Mouse (Mus musculus) E14TG2a.4 (cell line): ENCODE results near the gene BC048562.

Source experiments
- H3K27me3 ChIP-seq: 2 replicates; pipeline ENCODE4 v1.6.1; 2014; ENCODE audit warnings: low read length, control low read depth; ENCODE audit not compliant: insufficient read depth
- H3K36me3 ChIP-seq: 2 replicates; pipeline ENCODE4 v1.6.1; 2014; ENCODE audit warnings: low read length, control low read depth; ENCODE audit not compliant: insufficient read depth
- H3K4me1 ChIP-seq: replicated peaks from 2 replicates; pipeline ENCODE4 v1.6.1; 2014; ENCODE audit warnings: low read depth, low read length, control low read depth
- H3K4me3 ChIP-seq: replicated peaks from 2 replicates; pipeline ENCODE4 v1.5.1; 2014; ENCODE audit warnings: mild to moderate bottlenecking, low read length
- H3K9me3 ChIP-seq: 2 replicates; pipeline ENCODE4 v1.6.1; 2014; ENCODE audit warnings: low read length, control low read depth
- CTCF ChIP-seq: conservative IDR thresholded peaks from 2 replicates; pipeline ENCODE4 v1.5.1; 2014; ENCODE audit warnings: low read length
- NANOG ChIP-seq: IDR thresholded peaks from 2 replicates; pipeline ENCODE4 v1.6.1; 2014; ENCODE audit warnings: borderline replicate concordance, low read length, mixed read lengths
- POU5F1 ChIP-seq: IDR thresholded peaks from 2 replicates; pipeline ENCODE4 v1.6.1; 2014; ENCODE audit warnings: low read length, borderline replicate concordance

The BC048562 gene

GRCm38 (mm10) chr9:108439176-108439575 is 2.9 kb downstream of the BC048562 start:
- Histone ChIP-seq H3K36me3 (no peaks in the 10 kb centered on the region), H3K4me1 (peaks cover 4% of the 10 kb centered on the region; the same call in 1 of the 2 replicates), H3K9me3 (no peaks in the 10 kb centered on the region), H3K27me3 (peaks cover 18% of the 10 kb centered on the region), H3K4me3 (no peak overlapping the region)
- TF ChIP-seq NANOG, result no peak
- TF ChIP-seq CTCF, result no peak
- TF ChIP-seq POU5F1, result no peak

- H3K27me3 ChIP-seq, result peaks cover 26% of the 10 kb centered on the region
- no peak overlapping the region for H3K4me3 ChIP-seq
- no peaks in the 10 kb centered on the region for H3K9me3 ChIP-seq
- H3K36me3 ChIP-seq, result no peaks in the 10 kb centered on the region
- TF ChIP-seq POU5F1 (no peak), NANOG (no peak), CTCF (no peak)
- peaks cover 6% of the 10 kb centered on the region for H3K4me1 ChIP-seq
Measured at GRCm38 (mm10) chr9:108440485-108440884, 4.2 kb downstream of the BC048562 start.

- H3K4me1 ChIP-seq, result peaks cover 9% of the 10 kb centered on the region
- H3K36me3 ChIP-seq, result no peaks in the 10 kb centered on the region
- no peaks in the 10 kb centered on the region for H3K9me3 ChIP-seq
- H3K4me3 ChIP-seq, result no peak overlapping the region
- peaks cover 26% of the 10 kb centered on the region for H3K27me3 ChIP-seq
- TF ChIP-seq POU5F1 (no peak), NANOG (no peak), CTCF (no peak)
Measured at GRCm38 (mm10) chr9:108441236-108441919, 5.1 kb downstream of the BC048562 start.

GRCm38 (mm10) chr9:108445125-108445524 is 8.8 kb downstream of the BC048562 start:
- no peak for TF ChIP-seq NANOG
- Histone ChIP-seq H3K4me3 (no peak overlapping the region), H3K27me3 (peaks cover 14% of the 10 kb centered on the region; the same call in 1 of the 2 replicates), H3K4me1 (peaks cover 32% of the 10 kb centered on the region), H3K36me3 (no peaks in the 10 kb centered on the region), H3K9me3 (no peaks in the 10 kb centered on the region)

GRCm38 (mm10) chr9:108449860-108450259 is 13.6 kb downstream of the BC048562 start:
- no peaks in the 10 kb centered on the region for H3K36me3 ChIP-seq
- H3K4me3 ChIP-seq, result no peak overlapping the region
- H3K4me1 ChIP-seq, result peaks cover 57% of the 10 kb centered on the region
- no peaks in the 10 kb centered on the region for H3K9me3 ChIP-seq
- TF ChIP-seq CTCF (no peak), POU5F1 (no peak)
- H3K27me3 ChIP-seq, result peaks cover 25% of the 10 kb centered on the region

GRCm38 (mm10) chr9:108450292-108451169 is 14.2 kb downstream of the BC048562 start:
- Histone ChIP-seq H3K4me1 (peaks cover 60% of the 10 kb centered on the region), H3K9me3 (no peaks in the 10 kb centered on the region), H3K36me3 (no peaks in the 10 kb centered on the region), H3K27me3 (peaks cover 20% of the 10 kb centered on the region), H3K4me3 (no peak overlapping the region)
- no peak for TF ChIP-seq POU5F1
- no peak for TF ChIP-seq NANOG
- no peak for TF ChIP-seq CTCF

- TF ChIP-seq NANOG, result no peak
- TF ChIP-seq POU5F1, result no peak
- TF ChIP-seq CTCF, result no peak
- H3K27me3 ChIP-seq, result peaks cover 20% of the 10 kb centered on the region
- no peak overlapping the region for H3K4me3 ChIP-seq
- no peaks in the 10 kb centered on the region for H3K36me3 ChIP-seq
- H3K9me3 ChIP-seq, result no peaks in the 10 kb centered on the region
- H3K4me1 ChIP-seq, result peaks cover 64% of the 10 kb centered on the region
Measured at GRCm38 (mm10) chr9:108451170-108451493, 14.8 kb downstream of the BC048562 start.

- no peaks in the 10 kb centered on the region for H3K9me3 ChIP-seq
- peaks cover 20% of the 10 kb centered on the region for H3K27me3 ChIP-seq
- peak overlapping the region; percentile 83 for H3K4me3 ChIP-seq
- no peak for TF ChIP-seq CTCF
- TF ChIP-seq NANOG, result no peak
- TF ChIP-seq POU5F1, result no peak
- H3K36me3 ChIP-seq, result no peaks in the 10 kb centered on the region
- H3K4me1 ChIP-seq, result peaks cover 69% of the 10 kb centered on the region
Measured at GRCm38 (mm10) chr9:108451519-108452160, 15.4 kb downstream of the BC048562 start.
